Mouse (Mus musculus): ENCODE measurements around the gene Crisp3.

DNA sequence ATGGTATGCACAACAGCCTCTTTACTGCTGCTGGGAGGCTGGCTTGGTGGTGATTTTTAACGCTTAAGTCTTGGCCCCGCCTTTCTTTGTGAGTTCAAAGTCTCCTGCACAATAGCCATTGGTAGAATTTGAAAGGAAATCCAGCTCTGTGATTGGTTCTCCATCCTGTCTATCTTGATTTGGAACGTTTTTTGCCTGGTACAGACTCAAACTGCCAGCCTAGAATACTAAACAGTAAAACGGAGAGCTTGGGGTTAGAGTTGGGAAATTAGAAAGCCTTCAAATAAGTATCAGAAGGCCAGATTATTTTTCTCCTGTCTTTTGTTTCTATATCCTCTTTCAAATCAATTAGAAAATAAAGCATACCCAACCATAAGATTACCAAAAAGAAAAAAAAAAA lies 33.5 kb downstream of the Crisp3 start, which contains the start of gene Pgk2:
- no peak for TF ChIP-seq POLR2A (IDR thresholded peaks at IDR 0.05; ENCODE audit: insufficient read depth, low read depth, low read length)
- TF ChIP-seq CTCF (IDR thresholded peaks at IDR 0.05; ENCODE audit: insufficient read depth, low read depth, low read length), result no peak
